Mouse (Mus musculus): ENCODE measurements at regions not wholly inside any gene's neighbourhood (a gene's known extent, or its start where the extent isn't known, plus 50 kb on each side); places are given as distances from the start of the nearest gene placed in this dataset.

DNA sequence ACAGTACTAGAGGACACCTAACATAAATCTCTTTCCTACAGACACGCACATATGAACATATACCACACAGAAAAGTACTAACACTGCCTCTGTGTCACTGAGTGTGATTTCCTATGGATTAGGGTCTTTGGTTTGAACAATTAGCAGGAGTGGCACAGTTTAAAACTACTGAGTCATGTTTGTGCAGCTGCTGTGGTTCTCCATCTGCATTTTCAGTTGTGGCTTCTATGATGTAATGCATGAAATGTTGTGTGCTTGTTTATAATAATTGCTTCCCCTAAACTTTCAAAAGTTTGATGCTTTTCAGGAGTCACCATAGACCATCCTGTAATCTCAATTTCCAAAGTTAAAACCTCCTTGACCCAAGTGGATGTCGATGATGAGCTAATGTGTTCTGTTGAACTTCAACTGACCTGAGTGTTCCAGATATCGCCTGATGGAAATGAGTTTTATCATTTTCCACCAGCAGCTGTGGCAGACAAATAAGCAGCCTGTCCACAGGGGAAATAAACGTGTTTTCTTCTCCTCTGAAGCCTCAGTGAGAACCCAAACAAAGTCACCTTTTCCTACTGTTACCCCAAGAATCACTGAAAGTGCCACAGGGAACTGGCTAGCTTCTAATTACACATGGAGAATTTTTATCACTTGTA is 239.0 kb upstream of the Tbl1xr1 start:
- TF ChIP-seq CTCF (IDR thresholded peaks at IDR 0.05; ENCODE audit: low read depth) (no peak), EP300 (optimal IDR thresholded peaks at IDR 0.05) (no peak)
